Mouse (Mus musculus) embryonic fibroblast, embryonic 13.5 days (primary cell): Measurements from ENCODE around the gene Slc18a2.

Experiments
- CTCF ChIP-seq: IDR thresholded peaks from 2 replicates; pipeline ENCODE4 v1.5.1; 2011; ENCODE audit warnings: mild to moderate bottlenecking, control low read depth, low read length, moderate library complexity, borderline replicate concordance; ENCODE audit not compliant: insufficient read depth
- POLR2A ChIP-seq: IDR thresholded peaks from 2 replicates; pipeline ENCODE4 v1.6.1; 2011; ENCODE audit warnings: low read depth, mild to moderate bottlenecking, control low read depth, low read length, moderate library complexity

DNA sequence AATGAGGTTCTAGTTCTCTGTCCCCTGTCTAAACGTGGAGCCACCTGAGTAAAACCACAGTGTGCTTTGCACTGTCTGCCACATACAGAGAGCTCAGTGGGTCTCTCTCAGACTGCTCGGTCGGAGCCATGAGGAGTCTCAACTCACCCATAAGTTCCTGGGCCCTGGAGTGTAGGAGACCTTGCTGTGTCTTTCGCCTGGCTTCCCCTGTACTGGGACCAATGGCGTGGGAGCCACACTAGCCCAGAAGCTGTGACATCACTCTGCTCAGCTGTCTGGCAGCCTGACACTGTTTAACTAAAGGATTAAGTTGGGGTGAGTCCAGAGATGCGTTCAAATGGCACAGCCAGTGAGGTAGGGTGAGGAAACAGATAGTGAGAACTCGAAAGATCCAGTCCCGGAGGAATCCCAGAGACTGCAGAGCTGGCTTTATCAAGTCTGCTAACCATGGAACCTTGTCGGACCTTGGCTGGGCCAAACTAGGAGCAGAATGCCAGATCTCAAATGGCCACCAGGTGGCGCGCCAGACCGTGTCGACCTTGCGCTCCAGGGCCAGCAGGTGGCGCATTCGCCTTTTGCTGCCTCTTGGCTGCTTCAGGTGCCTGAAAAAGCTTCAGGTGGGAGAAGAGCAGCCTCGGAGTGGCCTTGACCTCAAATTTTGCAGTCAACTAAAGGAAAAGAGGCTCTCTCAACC lies 21.4 kb upstream of the Slc18a2 start:
- TF ChIP-seq CTCF (peak; percentile 100), POLR2A (no peak)
